Mouse (Mus musculus) MEL (cell line): ENCODE data around the gene Ppfia2. TPM values are rescaled to one million over a fixed set of nuclear protein-coding genes. Genes with fewer than 3 reads are reported as not detected.

Experiments used
- DNase-seq: peaks from one replicate; pipeline ENCODE4 v3.0.0; 2011; ENCODE audit warnings: low read depth, low spot score
- H3K27ac ChIP-seq: 2 replicates; pipeline ENCODE4 v1.5.1; 2012; ENCODE audit warnings: low read depth, mild to moderate bottlenecking, control low read depth, low read length, moderate library complexity; ENCODE audit not compliant: control insufficient read depth
- H3K27me3 ChIP-seq, 2 experiments: fragments of 150-350 bp in 1 of 2; sonication (generic) in 1 of 2; 2 replicates each; pipeline ENCODE4 v1.6.1; 2012; ENCODE audit warnings: low read length in 2 of 2, mild to moderate bottlenecking in 2 of 2, improper control_type of control experiment in 1 of 2, moderate library complexity in 1 of 2; ENCODE audit not compliant: insufficient read depth in 2 of 2, control insufficient read depth in 1 of 2
- H3K36me3 ChIP-seq, 2 experiments: 2 replicates each; pipeline ENCODE4 v1.6.1; 2012 to 2014; ENCODE audit warnings: low read length in 2 of 2, improper control_type of control experiment in 1 of 2, inconsistent platforms in 1 of 2, mild to moderate bottlenecking in 1 of 2; ENCODE audit not compliant: insufficient read depth in 2 of 2, control insufficient read depth in 1 of 2
- H3K4me1 ChIP-seq, 2 experiments: fragments of 150-350 bp in 1 of 2; sonication (generic) in 1 of 2; 2 replicates each; pipeline ENCODE4 v1.6.1; 2012; ENCODE audit warnings: low read length in 2 of 2, improper control_type of control experiment in 1 of 2, mild to moderate bottlenecking in 1 of 2; ENCODE audit not compliant: insufficient read depth in 2 of 2, control insufficient read depth in 1 of 2
- H3K4me3 ChIP-seq, 2 experiments: fragments of 150-350 bp in 1 of 2; sonication (generic) in 1 of 2; 2 replicates each; pipeline ENCODE4 v1.5.1; 2012; ENCODE audit warnings: low read depth in 2 of 2, low read length in 2 of 2, mild to moderate bottlenecking in 2 of 2, moderate library complexity in 2 of 2, control low read depth in 1 of 2, improper control_type of control experiment in 1 of 2; ENCODE audit not compliant: control insufficient read depth in 1 of 2, insufficient read depth in 1 of 2
- H3K79me2 ChIP-seq: 2 replicates; pipeline ENCODE4 v1.6.1; 2012; ENCODE audit warnings: mild to moderate bottlenecking, low read length, moderate library complexity; ENCODE audit not compliant: control insufficient read depth, poor library complexity, insufficient read depth
- H3K9ac ChIP-seq: 2 replicates; pipeline ENCODE4 v1.6.1; 2012; ENCODE audit warnings: low read depth, mild to moderate bottlenecking, control low read depth, low read length, moderate library complexity; ENCODE audit not compliant: control insufficient read depth, poor library complexity, severe bottlenecking
- H3K9me3 ChIP-seq: fragments of 150-350 bp; sonication (generic); replicated peaks from 2 replicates; pipeline ENCODE4 v1.6.1; 2012; ENCODE audit warnings: mild to moderate bottlenecking, low read length, improper control_type of control experiment, moderate library complexity; ENCODE audit not compliant: insufficient read depth
- CHD1 ChIP-seq: IDR thresholded peaks from 2 replicates; pipeline ENCODE4 v1.6.1; 2012; ENCODE audit warnings: low read depth, mild to moderate bottlenecking, inconsistent platforms, low read length, improper control_type of control experiment
- CTCF ChIP-seq, 3 experiments: IDR thresholded peaks in 2 of 3; conservative IDR thresholded peaks in 1 of 3; 2 replicates each; pipeline ENCODE4 v1.5.1; 2011 to 2012; ENCODE audit warnings: low read length in 3 of 3, low read depth in 2 of 3, mild to moderate bottlenecking in 2 of 3, improper control_type of control experiment in 1 of 3, inconsistent platforms in 1 of 3, mixed read lengths in 1 of 3, moderate library complexity in 1 of 3; ENCODE audit not compliant: control insufficient read depth in 1 of 3, insufficient read depth in 1 of 3, poor library complexity in 1 of 3, severe bottlenecking in 1 of 3
- ELF1 ChIP-seq: IDR thresholded peaks from 2 replicates; pipeline ENCODE4 v1.6.1; 2014; ENCODE audit warnings: low read depth, mild to moderate bottlenecking, inconsistent platforms, low read length, improper control_type of control experiment, moderate library complexity
- ETS1 ChIP-seq: IDR thresholded peaks from 2 replicates; pipeline ENCODE4 v1.6.1; 2012; ENCODE audit warnings: low read depth, mild to moderate bottlenecking, inconsistent platforms, low read length, improper control_type of control experiment, moderate library complexity
- GABPA ChIP-seq: IDR thresholded peaks from 2 replicates; pipeline ENCODE4 v1.6.1; 2012; ENCODE audit warnings: low read depth, mild to moderate bottlenecking, inconsistent platforms, low read length, improper control_type of control experiment, moderate library complexity
- GATA1 ChIP-seq: IDR thresholded peaks from 2 replicates; pipeline ENCODE4 v1.6.1; 2011; ENCODE audit warnings: low read depth, low read length, improper control_type of control experiment
- HCFC1 ChIP-seq: IDR thresholded peaks from 2 replicates; pipeline ENCODE4 v1.6.1; 2012; ENCODE audit warnings: low read depth, mild to moderate bottlenecking, inconsistent platforms, low read length, improper control_type of control experiment, moderate library complexity
- JUND ChIP-seq: IDR thresholded peaks from 2 replicates; pipeline ENCODE4 v1.6.1; 2011; ENCODE audit warnings: low read depth, mild to moderate bottlenecking, improper control_type of control experiment, low read length
- MAFK ChIP-seq: IDR thresholded peaks from 2 replicates; pipeline ENCODE4 v1.6.1; 2011; ENCODE audit warnings: low read depth, mild to moderate bottlenecking, low read length, improper control_type of control experiment, borderline replicate concordance
- MEF2A ChIP-seq: IDR thresholded peaks from 2 replicates; pipeline ENCODE4 v1.6.1; 2014; ENCODE audit warnings: low read depth, mild to moderate bottlenecking, inconsistent platforms, low read length, improper control_type of control experiment; ENCODE audit not compliant: poor library complexity, insufficient replicate concordance, severe bottlenecking; ENCODE audit errors: extremely low read depth
- MYC ChIP-seq: IDR thresholded peaks from 2 replicates; pipeline ENCODE4 v1.6.1; 2011; ENCODE audit warnings: low read depth, mild to moderate bottlenecking, low read length, improper control_type of control experiment, moderate library complexity
- NELFE ChIP-seq: IDR thresholded peaks from 2 replicates; pipeline ENCODE4 v1.6.1; 2011; ENCODE audit warnings: low read depth, low read length, improper control_type of control experiment
- POLR2AphosphoS2 ChIP-seq: IDR thresholded peaks from 2 replicates; pipeline ENCODE4 v1.6.1; 2011; ENCODE audit warnings: low read length, improper control_type of control experiment
- POLR2AphosphoS5 ChIP-seq: IDR thresholded peaks from 2 replicates; pipeline ENCODE4 v1.6.1; 2012; ENCODE audit warnings: low read depth, borderline replicate concordance, mild to moderate bottlenecking, inconsistent platforms, low read length, moderate library complexity, mixed read lengths
- RAD21 ChIP-seq: IDR thresholded peaks from 2 replicates; pipeline ENCODE4 v1.6.1; 2011; ENCODE audit warnings: mild to moderate bottlenecking, low read depth, low read length, improper control_type of control experiment
- SIN3A ChIP-seq: IDR thresholded peaks from 2 replicates; pipeline ENCODE4 v1.6.1; 2012; ENCODE audit warnings: low read length, improper control_type of control experiment, inconsistent platforms
- SMC3 ChIP-seq: IDR thresholded peaks from 2 replicates; pipeline ENCODE4 v1.6.1; 2011; ENCODE audit warnings: low read depth, low read length, improper control_type of control experiment
- TCF12 ChIP-seq: IDR thresholded peaks from 2 replicates; pipeline ENCODE4 v1.6.1; 2014; ENCODE audit warnings: low read depth, mild to moderate bottlenecking, inconsistent platforms, low read length, improper control_type of control experiment, moderate library complexity
- UBTF ChIP-seq: IDR thresholded peaks from 2 replicates; pipeline ENCODE4 v1.6.1; 2012; ENCODE audit warnings: low read depth, mild to moderate bottlenecking, inconsistent platforms, low read length, improper control_type of control experiment, moderate library complexity, borderline replicate concordance; ENCODE audit not compliant: insufficient read depth
- USF2 ChIP-seq, 2 experiments: IDR thresholded peaks; 2 replicates each; pipeline ENCODE4 v1.6.1; 2011 to 2012; ENCODE audit warnings: improper control_type of control experiment in 2 of 2, low read length in 2 of 2, borderline replicate concordance in 1 of 2, inconsistent platforms in 1 of 2, low read depth in 1 of 2, mild to moderate bottlenecking in 1 of 2; ENCODE audit not compliant: insufficient read depth in 1 of 2
- ZKSCAN1 ChIP-seq: IDR thresholded peaks from 2 replicates; pipeline ENCODE4 v1.6.1; 2012; ENCODE audit warnings: low read depth, mild to moderate bottlenecking, inconsistent platforms, low read length, improper control_type of control experiment, moderate library complexity
- ZMIZ1 ChIP-seq: IDR thresholded peaks from 2 replicates; pipeline ENCODE4 v1.6.1; 2012; ENCODE audit warnings: low read depth, mild to moderate bottlenecking, inconsistent platforms, low read length, improper control_type of control experiment, moderate library complexity
- ZNF384 ChIP-seq: IDR thresholded peaks from 2 replicates; pipeline ENCODE4 v1.6.1; 2012; ENCODE audit warnings: low read depth, mild to moderate bottlenecking, inconsistent platforms, low read length, improper control_type of control experiment
- polyA plus RNA-seq, 2 experiments: library from polyadenylated mRNA; stranded (reverse) in 1 of 2; unstranded in 1 of 2; fragments of >175 nt in 1 of 2; fragments of >200 nt in 1 of 2; gene quantifications; 2 replicates each; pipeline versions ENCODE4 v1.2.1 to v1.2.4; 2012; ENCODE audit warnings: low replicate concordance in 2 of 2, low read depth in 1 of 2; ENCODE audit not compliant: insufficient read length in 2 of 2, insufficient read depth in 1 of 2, missing spikeins in 1 of 2
- total RNA-seq: library from RNA; depleted of rRNA; stranded (reverse); fragments of 300-350 nt; gene quantifications from 2 replicates; pipeline ENCODE4 v1.2.3, GENCODE M21; 2012

The Ppfia2 gene
- total and polyA plus RNA-seq, 3 experiments, result not detected

DNA sequence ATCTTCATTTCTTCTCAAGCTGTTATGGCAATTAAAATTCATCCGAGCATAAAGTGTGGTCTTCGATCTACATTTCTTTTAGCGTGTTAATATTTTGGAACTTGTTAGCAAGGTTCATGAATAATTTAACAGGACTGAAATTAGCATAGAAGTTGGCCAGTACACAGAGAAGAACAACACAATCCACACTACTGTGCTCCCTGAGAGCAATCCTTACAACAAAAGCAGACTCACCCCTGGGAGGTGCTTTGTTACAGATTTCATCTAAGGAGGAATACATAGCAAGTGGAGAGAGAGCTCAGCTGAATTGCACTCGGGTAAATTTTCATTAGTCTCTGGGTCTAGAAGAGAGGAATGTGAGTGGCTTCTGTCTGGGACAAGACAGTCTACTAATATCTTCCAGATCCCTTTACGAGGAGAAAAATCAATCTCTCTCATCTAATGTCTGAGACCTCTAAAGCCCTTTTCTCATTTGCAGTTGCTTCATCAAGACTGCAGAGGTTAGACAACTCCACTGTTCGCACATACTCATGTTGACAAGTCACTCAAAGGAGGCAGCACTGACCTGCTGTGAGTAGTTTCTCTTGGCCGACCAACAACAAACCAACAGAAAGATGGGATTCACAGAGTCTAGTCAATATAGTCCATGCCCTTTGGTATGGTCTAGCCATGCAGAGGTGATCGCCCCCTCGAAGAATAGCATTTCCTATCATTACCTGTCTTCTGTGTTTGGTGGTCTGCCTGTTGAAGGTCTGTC lies 458.6 kb downstream of the Ppfia2 start:
- Histone ChIP-seq H3K9me3 (no peaks in the 10 kb centered on the region), H3K27ac (no peak overlapping the region), H3K27me3 (no peaks in the 10 kb centered on the region), H3K79me2 (no peaks in the 10 kb centered on the region), H3K36me3 (no peaks in the 10 kb centered on the region), H3K4me1 (no peaks in the 10 kb centered on the region), H3K4me3 (no peak overlapping the region), H3K9ac (no peak overlapping the region)
- DNase-seq, result no peak
- TF ChIP-seq JUND (no peak), MAFK (no peak), USF2 (IDR thresholded peaks at IDR 0.05; ENCODE audit: borderline replicate concordance in 1 of 2, insufficient read depth in 1 of 2, low read depth in 1 of 2, low read length in 2 of 2) (no peak), GATA1 (no peak), TCF12 (no peak), CTCF (IDR thresholded peaks at IDR 0.05 in 2 of 3, conservative IDR thresholded peaks at IDR 0.05 in 1 of 3; ENCODE audit: control insufficient read depth in 1 of 3, insufficient read depth in 1 of 3, low read depth in 2 of 3, low read length in 3 of 3, poor library complexity in 1 of 3, severe bottlenecking in 1 of 3) (no peak)

DNA sequence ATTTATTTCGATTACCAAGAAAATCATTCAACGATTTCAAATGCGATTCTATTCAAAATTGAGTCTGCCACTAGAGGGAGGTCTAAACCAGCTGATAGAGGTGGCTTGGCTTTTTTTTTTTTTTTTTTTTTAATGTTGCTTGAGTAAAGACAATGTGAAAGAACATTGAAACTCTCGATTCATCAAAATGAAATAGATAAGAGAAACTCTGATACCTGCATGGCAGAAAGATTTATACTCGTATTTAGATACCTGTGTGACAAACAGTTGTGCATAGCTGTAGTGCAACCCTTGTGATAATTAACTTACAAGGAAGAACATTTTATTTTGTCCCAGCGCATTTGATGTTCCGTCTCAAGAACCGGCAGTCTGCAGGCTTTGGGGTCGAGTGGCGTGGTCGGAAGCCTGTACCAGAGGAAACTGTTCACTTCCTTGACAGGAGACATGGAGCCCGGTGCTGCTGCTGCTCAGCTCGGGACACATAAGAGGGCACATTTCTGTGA lies 462.5 kb downstream of the Ppfia2 start:
- Histone ChIP-seq H3K9ac (no peak overlapping the region), H3K79me2 (no peaks in the 10 kb centered on the region), H3K4me3 (peak overlapping the region; percentile 28 to 41), H3K4me1 (no peaks in the 10 kb centered on the region), H3K9me3 (no peaks in the 10 kb centered on the region), H3K36me3 (no peaks in the 10 kb centered on the region), H3K27me3 (no peaks in the 10 kb centered on the region), H3K27ac (no peak overlapping the region)
- TF ChIP-seq RAD21 (peak; percentile 66), ZNF384 (peak; percentile 98), CTCF (IDR thresholded peaks at IDR 0.05 in 2 of 3, conservative IDR thresholded peaks at IDR 0.05 in 1 of 3; ENCODE audit: control insufficient read depth in 1 of 3, insufficient read depth in 1 of 3, low read depth in 2 of 3, low read length in 3 of 3, poor library complexity in 1 of 3, severe bottlenecking in 1 of 3) (peak in 1 of 3 experiments; percentile 53; a peak in 2 of 6 replicates), NELFE (no peak), MYC (no peak), ZKSCAN1 (peak; percentile 47; the same call in 1 of the 2 replicates), POLR2AphosphoS5 (no peak), SMC3 (peak; percentile 49)
- peak; percentile 30 for DNase-seq

DNA sequence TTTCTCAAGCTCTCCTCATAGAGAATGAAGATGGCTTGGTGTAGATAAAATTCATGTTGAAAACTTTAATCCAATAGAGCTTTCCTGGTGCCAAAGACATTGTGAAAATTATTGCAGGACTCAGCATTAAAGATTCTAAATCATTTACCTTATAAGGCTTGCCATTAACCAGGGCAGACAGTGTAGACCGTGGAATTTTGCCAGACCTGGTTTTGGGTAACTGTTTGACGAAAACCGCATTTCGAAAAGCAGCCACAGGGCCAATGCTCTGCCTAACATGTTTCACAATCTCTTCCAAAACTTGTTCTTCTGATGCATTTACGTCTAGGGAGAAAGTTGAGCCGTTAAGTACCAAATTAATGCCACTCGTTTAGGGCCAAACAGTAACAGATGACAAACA lies 466.9 kb downstream of the Ppfia2 start:
- no peaks in the 10 kb centered on the region for H3K4me1 ChIP-seq
- DNase-seq, result no peak
- no peaks in the 10 kb centered on the region for H3K27me3 ChIP-seq
- no peak overlapping the region for H3K27ac ChIP-seq
- H3K36me3 ChIP-seq, result no peaks in the 10 kb centered on the region
- no peaks in the 10 kb centered on the region for H3K9me3 ChIP-seq
- no peaks in the 10 kb centered on the region for H3K79me2 ChIP-seq
- H3K4me3 ChIP-seq, result no peak overlapping the region
- H3K9ac ChIP-seq, result no peak overlapping the region
- TF ChIP-seq RAD21 (no peak), GABPA (no peak), UBTF (no peak), USF2 (IDR thresholded peaks at IDR 0.05; ENCODE audit: borderline replicate concordance in 1 of 2, insufficient read depth in 1 of 2, low read depth in 1 of 2, low read length in 2 of 2) (no peak), CHD1 (no peak), HCFC1 (no peak), CTCF (IDR thresholded peaks at IDR 0.05 in 2 of 3, conservative IDR thresholded peaks at IDR 0.05 in 1 of 3; ENCODE audit: control insufficient read depth in 1 of 3, insufficient read depth in 1 of 3, low read depth in 2 of 3, low read length in 3 of 3, poor library complexity in 1 of 3, severe bottlenecking in 1 of 3) (no peak), SIN3A (no peak), NELFE (no peak), ZMIZ1 (no peak), MEF2A (no peak), ETS1 (no peak), MYC (no peak), POLR2AphosphoS2 (no peak), ELF1 (no peak)
